Mouse (Mus musculus) ES-E14 (cell line): ENCODE results near the gene Phf1. TPM values are rescaled to one million over a fixed set of nuclear protein-coding genes. Genes with fewer than 3 reads are reported as not detected.

Source experiments
- DNase-seq: peaks from one replicate; pipeline ENCODE4 v3.0.0-alpha.2; 2013; ENCODE audit warnings: low read depth, low spot score
- H3K27ac ChIP-seq: 2 replicates; pipeline ENCODE4 v1.5.1; 2012; ENCODE audit warnings: low read depth, mild to moderate bottlenecking, low read length, moderate library complexity, mixed read lengths; ENCODE audit not compliant: poor library complexity, insufficient read depth, severe bottlenecking
- H3K36me3 ChIP-seq: 2 replicates; pipeline ENCODE4 v1.6.1; 2012; ENCODE audit warnings: mild to moderate bottlenecking, low read length, moderate library complexity, mixed read lengths; ENCODE audit not compliant: control insufficient read depth, poor library complexity, insufficient read depth, severe bottlenecking
- H3K4me1 ChIP-seq, 2 experiments: fragments of 150-350 bp in 1 of 2; sonication (generic) in 1 of 2; 2 replicates each; pipeline ENCODE4 v1.6.1; 2012; ENCODE audit warnings: low read length in 2 of 2, mild to moderate bottlenecking in 1 of 2, mixed read lengths in 1 of 2; ENCODE audit not compliant: control insufficient read depth in 2 of 2, insufficient read depth in 2 of 2, poor library complexity in 1 of 2
- H3K4me3 ChIP-seq, 2 experiments: fragments of 150-350 bp in 1 of 2; sonication (generic) in 1 of 2; 2 replicates each; pipeline ENCODE4 v1.5.1; 2012; ENCODE audit warnings: low read length in 2 of 2, low read depth in 1 of 2, mild to moderate bottlenecking in 1 of 2, mixed read lengths in 1 of 2; ENCODE audit not compliant: insufficient read depth in 1 of 2, poor library complexity in 1 of 2, severe bottlenecking in 1 of 2
- H3K9ac ChIP-seq: 2 replicates; pipeline ENCODE4 v1.6.1; 2012; ENCODE audit warnings: low read depth, mild to moderate bottlenecking, low read length, mixed read lengths; ENCODE audit not compliant: poor library complexity, insufficient read depth, severe bottlenecking
- H3K9me3 ChIP-seq: fragments of 150-350 bp; sonication (generic); 2 replicates; pipeline ENCODE4 v1.6.1; 2012; ENCODE audit warnings: low read depth, mild to moderate bottlenecking, low read length; ENCODE audit not compliant: control insufficient read depth, insufficient read depth
- CHD2 ChIP-seq: IDR thresholded peaks from 2 replicates; pipeline ENCODE4 v1.6.1; 2014; ENCODE audit warnings: mild to moderate bottlenecking, low read depth, low read length, inconsistent platforms
- HCFC1 ChIP-seq: IDR thresholded peaks from 2 replicates; pipeline ENCODE4 v1.6.1; 2012; ENCODE audit warnings: low read length, inconsistent platforms, borderline replicate concordance; ENCODE audit not compliant: insufficient read depth
- MAFK ChIP-seq: IDR thresholded peaks from 2 replicates; pipeline ENCODE4 v1.6.1; 2014; ENCODE audit warnings: mild to moderate bottlenecking, low read depth, low read length, inconsistent platforms; ENCODE audit not compliant: insufficient read depth
- ZC3H11A ChIP-seq: IDR thresholded peaks from 2 replicates; pipeline ENCODE4 v1.6.1; 2012; ENCODE audit warnings: low read depth, mild to moderate bottlenecking, inconsistent platforms, low read length, borderline replicate concordance
- ZNF384 ChIP-seq: IDR thresholded peaks from 2 replicates; pipeline ENCODE4 v1.6.1; 2012; ENCODE audit warnings: low read depth, low read length, inconsistent platforms
- in situ Hi-C, 2 experiments: fragments of 600-800 bp; cut with MboI; formaldehyde crosslinking; loops; one replicate each; pipeline ENCODE4 v1.15.1; 2025; ENCODE audit warnings: low sequenced_read_pairs in 2 of 2, inconsistent platforms in 1 of 2; ENCODE audit not compliant: unreplicated experiment in 2 of 2
- total RNA-seq: library from RNA; depleted of rRNA; stranded (reverse); fragments of 300-350 nt; gene quantifications from 2 replicates; pipeline ENCODE4 v1.2.3, GENCODE M21; 2012

Gene Phf1
- total RNA-seq, 1 experiment = 9.4 TPM

- H3K27ac ChIP-seq = no peak overlapping the region
- in situ Hi-C loops = no loop called here
- H3K4me1 ChIP-seq = peaks cover 7 to 10% of the 10 kb centered on the region in 2 experiments; a peak in 2 of 4 replicates
- no peaks in the 10 kb centered on the region for H3K9me3 ChIP-seq
- TF ChIP-seq HCFC1 = no peak
- no peak for TF ChIP-seq ZC3H11A
- TF ChIP-seq MAFK = no peak
- TF ChIP-seq CHD2 = no peak
- no peak for TF ChIP-seq ZNF384
- H3K4me3 ChIP-seq = peak overlapping the region; percentile 59 to 79
- no peak for DNase-seq
- peaks cover 44% of the 10 kb centered on the region for H3K36me3 ChIP-seq
- peak overlapping the region; percentile 41 for H3K9ac ChIP-seq
Observed at GRCm38 (mm10) chr17:26933419-26933818, 567 bp downstream of the Phf1 start.

GRCm38 (mm10) chr17:26933885-26934827 lies 1.3 kb downstream of the Phf1 start:
- no peak for DNase-seq
- no peak for TF ChIP-seq ZC3H11A
- no peak for TF ChIP-seq ZNF384
- TF ChIP-seq MAFK = no peak
- TF ChIP-seq CHD2 = no peak
- TF ChIP-seq HCFC1 = no peak
- Histone ChIP-seq H3K9ac (no peak overlapping the region), H3K4me1 (peaks cover 7 to 13% of the 10 kb centered on the region in 2 experiments; a peak in 2 of 4 replicates), H3K9me3 (no peaks in the 10 kb centered on the region), H3K27ac (no peak overlapping the region), H3K36me3 (peaks cover 41% of the 10 kb centered on the region), H3K4me3 (no peak overlapping the region)
- in situ Hi-C loops = no loop called here

GRCm38 (mm10) chr17:26935027-26935426 lies 2.2 kb downstream of the Phf1 start:
- DNase-seq = no peak
- no peak for TF ChIP-seq MAFK
- no peak for TF ChIP-seq ZNF384
- no peak for TF ChIP-seq CHD2
- no peak for TF ChIP-seq HCFC1
- no peak for TF ChIP-seq ZC3H11A
- peaks cover 7 to 13% of the 10 kb centered on the region in 2 experiments; a peak in 2 of 4 replicates for H3K4me1 ChIP-seq
- H3K36me3 ChIP-seq = peaks cover 34% of the 10 kb centered on the region
- in situ Hi-C loops = no loop called here
- H3K27ac ChIP-seq = no peak overlapping the region
- H3K9ac ChIP-seq = no peak overlapping the region
- no peaks in the 10 kb centered on the region for H3K9me3 ChIP-seq
- H3K4me3 ChIP-seq = no peak overlapping the region

GRCm38 (mm10) chr17:26936453-26936852 lies 3.6 kb downstream of the Phf1 start:
- Histone ChIP-seq H3K9ac (no peak overlapping the region), H3K4me3 (no peak overlapping the region), H3K27ac (no peak overlapping the region), H3K9me3 (no peaks in the 10 kb centered on the region), H3K4me1 (peaks cover 5 to 14% of the 10 kb centered on the region in 2 experiments; a peak in 3 of 4 replicates), H3K36me3 (peaks cover 34% of the 10 kb centered on the region; the same call in 1 of the 2 replicates)
- DNase-seq = no peak
- in situ Hi-C loops = no loop called here
- TF ChIP-seq CHD2 (no peak), ZNF384 (no peak), HCFC1 (no peak), MAFK (no peak), ZC3H11A (no peak)
